Mouse (Mus musculus): Measurements from ENCODE around the gene Tmod1. TPM values are rescaled to one million over a fixed set of nuclear protein-coding genes. Genes with fewer than 3 reads are reported as not detected.

The Tmod1 gene
- total RNA-seq, 2 experiments from 2014 or later, result 279 to 283 TPM

DNA sequence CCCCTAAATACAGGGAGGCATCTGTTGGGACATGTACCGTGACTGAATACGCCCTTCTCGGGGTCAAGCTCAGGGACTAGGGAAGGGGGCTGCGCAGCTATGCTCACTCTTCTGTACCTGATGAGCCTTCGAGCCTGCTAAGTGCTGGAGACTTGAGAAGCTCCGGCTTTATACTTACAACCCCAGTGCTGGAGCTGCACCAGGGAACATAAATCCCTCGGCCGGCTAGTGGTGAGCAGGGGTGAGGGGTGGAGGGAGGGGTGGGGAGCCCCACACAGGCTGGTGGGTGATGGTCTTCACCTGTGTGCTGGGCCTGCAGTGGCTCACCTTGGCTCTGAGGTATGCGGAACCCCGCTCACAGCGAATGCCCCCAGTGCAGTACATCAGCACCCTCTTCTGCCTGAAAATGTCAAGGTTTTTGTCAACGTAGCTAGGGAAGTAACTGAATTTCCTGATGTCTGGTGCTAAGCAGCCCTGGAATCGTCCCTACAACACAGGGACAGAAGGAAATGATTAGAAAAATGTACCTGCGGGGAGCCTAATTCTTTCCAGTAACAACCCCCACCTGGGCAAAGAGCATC, 80.9 kb downstream of the Tmod1 start:
- no peak for DNase-seq
- intact Hi-C loops (cut with DNase I), result loop anchor here (10.0 kb wide), 1 partner anchor 145 kb away; no protein-coding TSS in a partner anchor

DNA sequence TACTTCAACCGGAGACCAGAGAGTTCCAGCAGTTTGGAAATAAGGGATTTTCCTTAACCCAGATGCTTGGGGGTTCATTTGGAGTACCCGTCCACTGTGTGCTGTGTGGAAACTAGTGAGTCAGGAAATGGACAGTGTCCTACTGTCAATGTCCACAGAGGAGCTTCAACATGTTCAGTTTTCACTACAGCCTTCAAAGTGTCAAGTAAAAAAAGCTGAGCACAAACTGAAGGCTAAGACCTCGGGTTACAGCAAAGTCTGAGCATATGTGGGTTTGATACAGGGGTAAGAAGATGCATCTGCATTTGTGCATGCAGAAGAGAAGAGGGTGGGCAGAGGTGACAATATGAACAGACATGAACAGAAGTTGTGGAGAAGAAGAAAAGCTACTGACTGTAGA, 82.0 kb downstream of the Tmod1 start:
- intact Hi-C loops (cut with DNase I), result loop anchor here (10.0 kb wide), 1 partner anchor 146 kb away; no protein-coding TSS in a partner anchor
- no peak for DNase-seq

DNA sequence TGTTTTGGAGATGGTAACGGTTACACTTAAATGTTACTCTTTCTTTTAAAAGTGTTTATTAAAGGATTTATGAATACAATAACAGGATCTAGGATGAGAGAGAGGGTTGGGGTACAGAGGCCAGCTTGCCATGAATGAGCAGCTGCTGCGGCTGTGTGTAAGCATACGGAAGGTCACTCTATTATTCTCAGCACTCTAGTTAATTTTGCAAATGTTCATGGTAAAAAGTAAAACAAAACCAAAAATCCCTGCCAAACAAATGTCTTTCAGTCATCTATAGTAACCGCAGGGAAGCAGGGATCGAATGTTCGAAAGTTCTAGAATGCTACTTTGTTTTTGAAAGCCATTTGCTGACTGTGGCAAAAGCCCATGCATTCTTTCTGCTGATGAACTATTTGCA, 84.6 kb downstream of the Tmod1 start:
- no peak for DNase-seq
- intact Hi-C loops (cut with DNase I), result loop anchor here (10.0 kb wide), 1 partner anchor 149 kb away; no protein-coding TSS in a partner anchor

DNA sequence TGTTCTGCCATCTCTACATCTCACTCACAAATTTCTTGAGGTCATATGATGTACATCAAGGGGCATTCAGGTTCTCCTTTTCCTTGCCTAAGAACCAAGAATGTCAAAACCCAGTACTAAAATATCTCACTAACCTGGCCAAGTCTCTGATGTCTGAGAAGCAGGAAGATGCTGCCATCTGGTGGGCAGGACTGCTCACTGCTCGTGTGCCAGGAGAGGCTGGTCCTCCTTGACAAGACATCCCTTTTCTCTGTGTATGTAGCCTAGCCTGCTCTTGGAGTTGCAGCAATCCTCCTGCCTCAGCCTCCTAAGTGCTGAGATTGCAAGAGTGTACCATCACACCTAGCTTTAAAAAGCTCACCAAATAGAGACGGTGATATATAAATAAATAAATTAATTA, 87.8 kb downstream of the Tmod1 start:
- peak; percentile 73 to 83 for DNase-seq
- intact Hi-C loops (cut with DNase I), result loop anchor here (1.0 to 10.0 kb wide), 3 partner anchors 89 to 186 kb away; partner anchors contain the start of gene Tmod1

DNA sequence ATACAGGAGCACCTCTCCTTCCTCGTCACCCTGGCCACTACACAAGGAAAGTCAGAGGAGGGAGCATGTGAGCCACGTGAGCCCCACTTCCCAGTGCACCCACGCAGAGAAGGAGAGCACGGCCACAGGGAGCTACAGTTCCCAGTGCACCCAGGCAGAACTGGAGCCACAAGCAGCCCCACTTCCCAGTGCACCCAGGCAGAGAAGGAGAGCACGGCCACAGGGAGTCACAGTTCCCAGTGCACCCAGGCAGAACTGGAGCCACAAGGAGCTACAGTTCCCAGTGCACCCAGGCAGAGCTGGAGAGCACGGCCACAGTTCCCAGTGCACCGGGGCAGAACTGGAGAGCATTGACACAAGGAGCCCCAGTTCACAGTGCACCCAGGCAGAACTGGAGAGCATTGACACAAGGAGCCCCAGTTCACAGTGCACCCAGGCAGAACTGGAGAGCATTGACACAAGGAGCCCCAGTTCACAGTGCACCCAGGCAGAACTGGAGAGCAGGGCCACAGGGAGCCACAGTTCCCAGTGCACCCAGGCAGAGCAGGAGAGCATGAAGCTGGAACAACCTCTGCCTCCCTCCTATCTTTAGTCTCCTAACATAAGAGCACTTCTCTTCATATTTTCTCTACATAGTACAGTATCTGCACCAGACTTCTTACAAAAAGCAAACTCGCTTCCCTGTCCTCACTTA, 90.7 kb downstream of the Tmod1 start:
- intact Hi-C loops (cut with DNase I), result loop anchor here (5.0 to 10.0 kb wide), 2 partner anchors 92 to 155 kb away; partner anchors contain the start of gene Tmod1
- no peak for DNase-seq

DNA sequence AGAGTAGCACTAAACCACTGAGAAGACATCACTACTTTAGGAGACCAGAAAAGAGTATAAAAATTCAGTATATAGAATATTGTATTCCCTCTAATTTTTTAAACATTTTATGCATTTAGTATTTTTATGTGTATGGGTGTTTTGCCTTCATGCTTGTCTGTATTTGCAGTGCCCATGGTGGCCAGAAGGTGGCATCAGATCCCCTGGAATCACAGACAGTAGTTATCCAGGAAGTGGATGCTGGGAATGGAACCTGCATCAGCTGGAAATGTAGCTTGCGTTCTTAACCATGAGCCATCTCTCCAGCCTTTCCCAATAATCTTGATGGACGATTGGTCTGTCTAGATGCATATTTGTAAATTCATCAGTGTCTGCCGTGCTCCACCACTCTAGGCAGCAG, 91.5 kb downstream of the Tmod1 start:
- peak; percentile 26 to 57 for DNase-seq
- intact Hi-C loops (cut with DNase I), result no loop called here

DNA sequence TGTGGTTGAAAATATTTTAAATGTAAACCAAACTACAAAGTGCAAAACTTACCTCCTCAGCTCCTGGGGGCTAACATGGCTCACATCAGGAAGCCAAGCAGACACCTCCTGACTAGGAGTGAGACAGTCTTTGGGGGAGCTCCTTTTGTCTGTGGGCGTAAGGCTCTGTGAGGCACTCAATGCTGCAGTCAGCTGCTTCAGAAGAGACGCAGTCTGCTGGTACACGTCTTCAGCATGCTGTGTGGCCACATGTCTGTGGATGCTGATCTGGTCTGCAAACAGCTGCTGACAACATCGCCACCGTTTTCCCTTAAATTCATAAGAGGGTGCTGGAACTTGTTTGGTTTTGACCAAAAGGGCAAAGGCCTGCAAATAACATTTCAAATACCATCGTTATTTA, 93.1 kb downstream of the Tmod1 start:
- intact Hi-C loops (cut with DNase I), result no loop called here
- DNase-seq, result no peak

DNA sequence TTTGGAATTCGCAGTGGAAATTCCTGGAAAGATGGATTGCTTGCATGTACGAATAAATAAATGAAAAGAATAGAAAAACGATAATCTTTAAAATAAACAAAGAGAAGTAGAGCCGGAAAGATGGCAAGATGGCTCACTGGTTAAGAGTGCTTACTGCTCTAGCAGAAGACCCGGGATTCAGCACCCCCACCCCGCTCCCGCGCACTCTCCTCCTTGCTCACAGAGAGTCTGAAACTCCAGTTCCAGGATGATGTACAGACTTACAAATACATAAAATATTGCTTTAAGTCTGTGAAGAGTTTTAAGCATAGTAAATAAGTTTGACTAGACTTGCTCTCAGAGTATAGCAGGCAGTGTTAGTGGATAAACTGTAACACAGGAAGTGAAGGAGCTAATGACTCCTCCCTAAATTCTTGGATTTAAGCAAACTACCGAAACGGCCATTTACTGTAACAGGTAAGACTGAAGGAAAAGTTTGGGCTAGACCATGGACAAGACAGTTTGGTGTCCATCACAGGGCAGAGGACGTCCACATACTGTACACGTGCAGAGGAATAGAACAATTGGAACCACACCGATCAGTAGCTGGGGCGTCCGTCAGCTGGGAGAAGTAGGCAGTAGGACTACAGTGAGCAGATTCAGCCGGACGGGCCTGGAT, 99.0 kb downstream of the Tmod1 start:
- intact Hi-C loops (cut with DNase I), result no loop called here
- no peak for DNase-seq

DNA sequence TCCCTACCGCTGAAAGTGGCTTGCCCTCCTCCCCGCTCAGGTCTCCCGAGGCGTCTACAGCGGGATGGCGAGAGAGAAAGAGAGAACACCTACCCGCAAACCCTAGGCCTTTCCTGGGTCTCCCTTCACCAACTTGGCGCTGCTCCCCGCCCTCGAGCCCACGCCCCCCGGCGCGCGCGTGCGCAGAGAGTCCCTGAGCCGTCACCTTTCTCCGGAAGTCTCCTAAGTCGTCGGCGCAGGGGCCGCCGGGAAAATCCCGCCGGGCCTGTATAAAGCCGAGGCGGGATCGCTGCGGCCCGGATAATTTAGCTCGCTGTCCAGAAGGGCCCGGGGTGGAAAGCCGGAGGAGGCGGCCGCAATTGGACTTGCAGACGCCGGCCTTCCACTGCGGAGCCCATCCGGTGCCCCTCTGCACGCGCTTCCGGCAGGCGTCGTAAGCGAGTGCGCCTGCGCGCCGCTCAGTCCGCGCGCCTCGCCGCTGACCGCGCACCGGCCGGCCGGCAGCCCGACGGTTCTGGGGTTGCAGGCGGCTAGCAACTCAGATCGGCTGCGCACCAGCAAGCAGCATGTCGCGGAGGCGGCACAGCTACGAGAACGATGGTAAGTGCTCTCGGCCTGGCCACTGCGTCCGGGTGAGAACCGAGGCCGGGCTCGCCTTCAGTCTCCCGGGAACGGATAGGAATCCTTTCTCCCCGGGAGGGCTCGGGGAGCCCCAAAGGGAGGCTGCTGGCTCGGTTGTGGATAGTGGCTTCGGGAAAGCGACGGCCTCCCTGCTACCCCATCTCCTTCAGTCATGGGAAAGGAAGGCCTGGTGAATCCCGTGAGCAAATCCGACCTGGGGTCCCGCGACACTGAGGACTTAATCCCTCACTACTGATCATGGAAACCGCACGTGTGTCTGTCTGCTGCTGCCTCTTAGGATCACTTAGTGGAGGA, 99.8 kb downstream of the Tmod1 start, which contains the start of the genes Ncbp1 and Tstd2:
Gene Ncbp1, plus strand, starts transcription at position 327 of the 936 bp plus-strand sequence.
Gene Tstd2, minus strand, starts transcription at position 408 of the 936 bp plus-strand sequence.
- intact Hi-C loops (cut with DNase I), result no loop called here
- peak; percentile 94 to 95 for DNase-seq

DNA sequence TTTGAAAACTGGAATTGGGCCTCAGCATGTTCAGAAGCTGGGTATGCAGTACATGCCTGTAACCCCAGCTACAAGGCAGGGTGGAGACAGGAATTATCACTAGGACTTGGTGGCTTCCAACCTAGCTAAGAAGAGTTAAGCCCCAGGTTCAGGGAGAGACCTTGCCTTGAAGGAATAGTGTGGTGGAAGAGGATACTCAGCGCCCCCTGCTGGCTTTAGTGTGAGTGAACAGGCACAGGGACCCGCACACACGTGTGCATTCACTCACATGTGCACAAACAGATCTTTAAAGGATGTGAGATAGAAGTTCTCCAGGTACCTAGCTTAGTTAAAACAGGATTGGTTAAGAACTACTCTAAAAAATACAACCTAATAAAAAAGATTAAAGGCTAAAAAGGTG, 105.6 kb downstream of the Tmod1 start:
- peak; percentile 9 to 13 for DNase-seq
- intact Hi-C loops (cut with DNase I), result no loop called here

DNA sequence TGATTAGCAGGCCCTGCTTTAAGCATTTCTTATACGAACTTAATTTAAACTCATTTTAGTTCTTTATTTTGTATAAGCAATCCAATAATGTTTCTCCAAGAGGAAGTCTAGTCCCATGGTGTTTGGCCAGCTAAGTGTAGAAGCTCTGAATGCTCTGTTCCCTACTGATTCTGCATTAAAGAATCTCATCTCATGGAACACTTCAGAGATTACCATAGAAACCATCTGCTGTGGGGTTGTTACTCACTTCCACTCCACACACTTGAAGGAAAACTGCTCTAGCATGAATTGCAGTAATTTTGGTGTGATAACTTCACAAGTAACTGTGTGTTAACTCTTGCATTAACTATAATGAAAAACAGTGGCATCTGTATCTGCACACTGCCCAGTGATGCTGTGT, 108.1 kb downstream of the Tmod1 start:
- DNase-seq, result no peak
- intact Hi-C loops (cut with DNase I), result no loop called here

DNA sequence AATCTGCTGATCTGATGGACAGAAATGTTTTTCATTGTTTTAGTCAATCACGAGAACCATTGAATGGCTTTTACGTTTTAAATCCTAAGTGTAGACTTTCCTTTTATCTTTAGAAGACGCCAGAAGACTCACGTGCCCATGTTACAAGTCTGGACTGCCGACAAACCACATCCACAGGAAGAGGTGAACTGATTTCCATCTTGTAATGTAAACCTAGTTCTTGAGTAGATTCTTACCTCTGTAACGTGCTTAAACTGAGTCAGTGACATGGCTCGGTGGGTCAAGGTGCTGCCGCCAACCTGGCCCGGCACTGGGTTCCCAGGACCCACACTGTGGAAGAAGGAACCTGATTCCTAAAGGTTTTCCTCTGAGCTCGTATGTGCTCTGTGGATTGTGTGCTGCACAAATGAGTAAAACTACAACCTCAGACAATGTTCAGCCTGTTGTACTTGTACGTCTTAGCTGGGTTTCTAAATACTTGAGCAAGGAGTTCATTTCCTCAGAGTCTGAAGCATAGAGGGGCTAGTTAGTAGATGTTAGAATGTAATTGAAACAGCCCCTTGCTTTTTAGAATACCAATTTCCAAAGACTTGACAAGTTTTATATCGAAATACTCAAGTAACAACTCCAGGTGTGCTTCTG, 113.3 kb downstream of the Tmod1 start:
- intact Hi-C loops (cut with DNase I), result no loop called here
- no peak for DNase-seq

DNA sequence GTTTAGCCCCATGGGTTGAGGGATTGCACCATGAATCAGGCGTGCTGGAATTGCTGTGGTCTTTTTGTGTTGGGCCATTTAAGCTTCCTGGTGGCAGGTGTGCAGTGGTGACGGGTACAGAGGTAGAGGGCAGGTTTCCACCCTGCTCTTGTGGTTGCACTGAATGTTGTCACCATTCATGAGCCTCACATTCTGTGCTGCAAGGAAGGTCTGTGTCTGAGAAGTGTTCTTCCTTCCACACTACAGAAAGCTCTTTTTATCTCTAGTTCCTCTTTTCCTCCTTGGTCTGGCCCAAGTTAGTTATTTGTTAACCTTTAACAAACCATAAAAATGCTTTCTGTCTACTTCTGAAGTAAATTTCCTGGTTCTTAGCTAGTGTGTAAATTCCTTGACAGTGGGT, 125.3 kb downstream of the Tmod1 start:
- no peak for DNase-seq
- intact Hi-C loops (cut with DNase I), result no loop called here

Other genes with a start within 250 kb of the Tmod1 start
- gene Aldh1b1, start 239.9 kb upstream of the Tmod1 start, total RNA-seq (2021), result 10 to 100 TPM; 30.2 to 31.6 TPM
- 1 to 10 TPM; 2.2 to 2.4 TPM for gene Igfbpl1, start 212.0 kb upstream of the Tmod1 start, total RNA-seq (2021)
- gene Stra6l, start 190.3 kb upstream of the Tmod1 start, total RNA-seq (2021), result not detected
- under 1 TPM in 1 of 2 experiments, not detected in 1; 0.17 TPM for gene Ccdc180, start 148.6 kb upstream of the Tmod1 start, total RNA-seq (2021)
- gene Tdrd7, start 73.6 kb upstream of the Tmod1 start, total RNA-seq (2021), result 10 to 100 TPM; 11.1 to 14.0 TPM
- 10 to 100 TPM; 21.4 to 24.3 TPM for gene Ncbp1, start 99.7 kb downstream of the Tmod1 start, total RNA-seq (2021)
- gene Tstd2, start 99.8 kb downstream of the Tmod1 start, total RNA-seq (2021), result 10 to 100 TPM; 14.1 to 14.9 TPM
- 1 to 10 TPM; 6.5 to 9.2 TPM for gene Xpa, start 157.4 kb downstream of the Tmod1 start, total RNA-seq (2021)